Mouse (Mus musculus) brain, adult 2 months (tissue): ENCODE measurements at regions not wholly inside any gene's neighbourhood (a gene's known extent, or its start where the extent isn't known, plus 50 kb on each side); places are given as distances from the start of the nearest gene placed in this dataset.

Source experiments
- DNase-seq: peaks from one replicate; pipeline ENCODE4 v3.0.0; 2011; ENCODE audit warnings: low read depth, low spot score

DNA sequence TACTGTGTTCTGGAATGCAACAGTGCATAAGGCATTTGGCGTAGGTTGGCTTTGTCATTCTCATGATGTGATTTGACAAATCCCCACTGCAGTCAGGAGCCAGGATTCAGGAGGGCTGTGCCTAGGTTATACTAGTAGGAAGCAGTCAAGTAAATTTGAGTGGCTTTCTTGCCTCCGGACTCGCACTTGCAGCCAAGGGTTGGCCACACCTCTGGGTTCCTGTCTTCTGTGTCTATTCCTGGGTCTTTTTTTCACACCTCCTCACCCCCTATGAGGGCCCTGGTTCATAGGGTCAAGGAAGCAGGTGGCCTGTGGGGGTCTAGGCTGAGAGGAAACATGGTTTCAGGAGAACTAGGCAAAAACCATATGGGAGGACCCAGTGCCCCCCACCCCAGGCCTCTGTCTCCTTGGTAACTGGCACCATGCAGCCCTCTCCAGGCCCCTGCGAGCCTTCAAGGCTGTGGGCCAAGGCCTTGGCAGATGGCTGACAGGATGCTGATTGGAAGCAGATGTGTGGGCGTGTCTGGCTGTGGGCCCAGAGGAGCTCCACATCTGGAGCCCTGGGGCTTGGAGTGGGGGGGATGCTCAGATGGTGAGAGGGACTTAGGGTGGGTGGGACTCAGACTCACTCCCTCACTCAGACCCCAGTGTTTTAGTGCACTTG is 195.7 kb downstream of the Rgs3 start:
- peak; percentile 59 for DNase-seq

DNA sequence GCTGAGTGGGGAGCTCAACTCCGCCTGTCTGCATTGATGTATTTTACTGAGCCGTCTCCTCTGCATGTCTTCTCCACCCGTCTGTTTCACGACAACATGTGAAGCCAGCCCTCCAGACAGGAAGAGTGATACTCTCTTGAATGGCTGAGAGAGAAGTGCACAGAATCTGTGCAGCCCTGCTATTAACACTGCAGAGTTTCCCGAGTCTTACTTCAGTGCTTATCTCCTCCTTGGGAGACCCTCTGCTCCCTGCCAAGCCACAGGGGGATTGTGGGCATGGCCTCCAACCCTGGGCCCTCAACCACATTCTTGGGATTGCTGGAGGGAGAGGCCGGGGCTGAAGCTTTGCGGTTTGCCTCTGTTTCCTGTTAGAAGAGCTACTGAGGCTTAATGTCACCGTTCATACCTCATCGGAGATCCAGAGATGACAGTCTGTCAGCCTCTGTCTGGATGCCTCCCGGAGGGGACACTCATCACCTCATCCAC is 197.1 kb downstream of the Rgs3 start:
- no peak for DNase-seq

DNA sequence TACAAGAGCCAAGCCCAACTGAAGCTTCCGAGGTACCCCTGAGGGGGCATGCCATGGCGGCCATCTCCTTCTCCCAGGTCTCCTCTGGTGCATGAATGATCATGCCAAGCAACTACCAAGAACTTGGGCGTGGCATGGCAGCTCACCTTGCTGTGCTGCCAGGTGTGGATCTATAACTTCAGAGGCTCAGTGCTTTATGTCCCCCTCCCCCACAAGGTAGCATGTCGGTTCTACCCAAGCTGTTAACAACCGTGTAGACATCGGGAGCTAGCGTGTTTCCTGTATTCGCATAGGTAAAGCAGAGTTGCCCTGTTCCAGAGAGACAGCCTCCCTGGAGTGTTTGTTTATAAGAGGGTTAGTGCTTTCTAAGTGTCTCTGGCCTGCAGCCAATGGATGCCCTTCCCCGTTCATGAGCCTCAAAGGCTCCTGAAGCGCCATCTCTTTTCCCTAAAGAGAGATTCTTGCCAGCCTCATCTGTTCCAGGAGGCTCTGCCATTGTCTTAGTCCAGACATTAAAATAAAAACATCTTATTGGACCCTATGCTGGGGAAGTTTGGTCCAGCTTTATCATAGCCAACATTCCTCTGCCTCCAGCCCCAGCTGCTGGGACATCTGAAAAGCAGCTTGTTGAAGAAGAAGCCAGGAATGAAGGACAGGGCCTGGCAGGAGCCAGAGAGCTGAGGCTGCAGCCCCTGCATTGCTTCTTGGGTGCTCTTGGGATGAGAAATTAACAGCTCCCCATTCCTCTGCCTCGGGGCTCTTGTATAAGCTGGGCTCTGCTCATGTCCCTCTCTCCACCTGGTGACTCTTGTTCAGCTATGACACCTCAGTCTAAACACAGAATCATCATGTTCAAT is 201.3 kb downstream of the Rgs3 start:
- no peak for DNase-seq

DNA sequence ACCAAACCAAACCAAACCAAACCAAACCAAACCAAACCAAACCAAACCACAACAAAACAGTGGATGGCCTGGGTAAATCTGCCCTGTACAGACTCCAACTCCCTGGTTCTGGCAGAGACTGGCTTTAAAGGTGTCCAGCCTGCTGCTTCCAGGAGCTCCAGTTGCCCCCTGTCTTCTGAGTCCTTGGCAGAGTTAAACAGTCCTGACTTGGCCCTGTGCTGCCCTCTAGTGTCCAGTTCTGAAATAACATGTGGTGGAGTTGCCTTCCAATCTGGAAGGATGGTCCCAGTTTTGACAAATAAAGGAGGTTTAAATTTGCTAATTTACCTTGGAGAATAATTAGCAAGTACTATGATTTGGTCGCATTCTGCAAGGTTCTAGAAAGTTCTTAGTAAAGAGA is 202.0 kb downstream of the Rgs3 start:
- DNase-seq: peak; percentile 89

DNA sequence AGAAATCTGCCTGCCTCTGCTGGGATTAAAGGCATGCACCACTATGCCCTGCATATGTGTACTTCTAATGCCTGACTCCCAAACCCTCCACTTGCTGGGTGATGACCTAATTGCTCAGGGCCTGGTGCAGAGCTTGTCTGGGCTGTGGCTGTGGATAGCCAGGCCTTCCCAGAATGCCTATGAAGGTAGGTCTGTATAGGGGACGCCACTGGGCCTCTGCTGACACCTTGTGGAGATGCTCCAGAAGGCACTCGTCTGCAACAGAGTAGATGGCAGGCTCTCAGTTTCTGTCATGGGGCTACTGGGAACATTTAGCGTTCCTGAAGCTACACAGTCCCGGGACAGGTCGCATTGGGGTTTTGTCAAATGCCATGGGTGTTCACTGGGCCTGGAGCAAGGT is 201.4 kb upstream of the Zfp618 start:
- peak; percentile 92 for DNase-seq

DNA sequence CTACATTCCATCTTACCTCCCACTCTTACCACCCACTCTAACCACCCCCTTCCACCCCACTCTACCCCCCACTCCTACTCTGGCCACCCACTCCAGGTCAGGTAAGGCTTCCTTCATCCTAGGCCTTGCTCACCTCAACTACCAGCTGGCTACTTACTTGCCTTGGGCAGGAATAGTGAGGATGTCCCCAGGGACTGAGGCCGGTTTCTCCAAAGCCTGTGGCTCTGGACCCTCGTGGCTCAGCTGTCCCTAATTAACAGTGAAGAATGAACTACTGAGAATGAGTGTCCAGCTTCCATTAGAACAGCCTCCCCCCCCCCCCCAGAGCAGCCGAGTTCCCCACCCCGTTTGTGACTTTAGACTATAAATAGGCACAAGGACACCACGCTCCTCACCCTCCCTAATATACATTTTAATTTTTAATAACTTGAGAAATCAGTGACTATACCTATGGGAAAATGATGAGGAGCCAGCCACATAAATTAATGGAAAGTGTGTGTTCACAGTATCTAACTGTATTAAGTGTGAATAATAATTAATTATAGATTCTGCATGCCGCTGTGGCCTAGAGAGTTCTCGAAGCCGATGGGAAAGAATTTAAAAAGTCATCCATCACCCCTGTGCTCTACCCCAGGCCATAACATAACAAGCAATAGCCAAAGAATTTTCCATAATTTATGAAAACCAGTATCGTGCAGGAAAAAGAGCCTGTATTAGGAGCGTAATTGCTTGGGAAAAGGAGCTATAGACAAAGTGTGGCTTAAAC is 195.7 kb upstream of the Zfp618 start:
- no peak for DNase-seq

DNA sequence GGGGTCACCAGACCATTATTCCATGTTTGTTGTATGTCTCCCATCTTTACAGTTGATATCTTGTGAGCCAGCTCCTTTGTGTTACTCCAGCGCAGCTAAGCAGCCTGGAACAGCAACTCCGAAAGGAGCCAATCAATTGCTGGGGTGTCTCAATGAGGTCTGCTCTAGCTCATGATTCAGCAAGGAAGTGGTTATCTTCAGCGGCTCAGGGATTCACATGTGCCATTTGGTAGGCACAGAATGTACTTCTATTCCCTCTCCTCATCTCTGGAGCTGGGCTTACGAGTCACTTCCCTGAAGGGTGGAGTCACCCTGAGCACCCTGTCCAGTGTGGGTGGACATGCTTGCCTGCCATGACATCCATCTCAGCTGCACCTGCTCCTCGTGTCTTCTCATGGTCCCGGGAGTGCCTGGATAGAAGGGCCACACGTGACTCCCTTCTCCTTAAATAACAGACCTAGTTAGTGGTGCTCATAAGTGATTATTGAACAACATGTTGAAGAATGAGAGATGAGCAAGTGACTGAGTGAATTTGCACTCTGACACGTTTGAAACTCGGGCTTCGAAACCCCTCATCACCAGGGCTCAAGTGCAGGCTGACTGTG is 190.3 kb upstream of the Zfp618 start:
- DNase-seq: no peak

DNA sequence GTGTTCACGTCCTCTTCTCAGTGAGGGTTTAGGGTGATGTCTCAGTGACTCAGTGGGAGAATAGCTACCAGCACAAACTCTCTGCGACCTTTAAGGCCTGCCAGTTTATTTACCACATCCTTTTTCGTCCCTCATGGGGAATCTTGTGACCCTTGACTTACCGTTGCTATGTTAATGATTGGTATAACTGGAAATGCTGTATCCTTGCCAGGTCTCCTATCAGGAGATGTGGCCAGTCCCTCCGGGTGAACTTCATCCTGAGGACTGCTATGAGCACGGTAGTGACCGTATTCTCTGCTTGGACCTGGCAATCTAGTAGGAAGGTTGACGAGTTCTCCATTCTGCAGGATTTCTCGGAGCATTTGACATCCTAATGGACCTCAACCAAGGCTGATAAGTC is 188.5 kb upstream of the Zfp618 start:
- no peak for DNase-seq

DNA sequence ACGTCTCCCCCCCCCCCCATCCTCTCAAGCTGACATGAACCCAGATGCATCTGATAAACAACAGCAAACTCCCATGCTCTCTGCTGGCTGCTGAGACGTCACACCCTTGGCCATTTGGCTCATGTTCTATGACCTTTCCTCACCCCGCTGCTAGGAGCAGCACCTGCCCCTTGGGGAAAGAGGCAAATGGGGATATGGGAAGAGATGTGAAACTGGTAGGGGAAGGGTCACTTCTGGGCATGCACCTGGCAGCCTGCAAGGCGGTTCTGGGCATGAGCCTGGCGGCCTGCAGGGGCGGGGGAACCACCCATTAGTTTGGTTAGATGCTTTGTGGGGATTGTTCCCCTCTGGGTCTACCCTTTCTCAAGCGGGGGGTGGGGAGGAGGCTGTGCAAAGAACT is 187.9 kb upstream of the Zfp618 start:
- DNase-seq: no peak

DNA sequence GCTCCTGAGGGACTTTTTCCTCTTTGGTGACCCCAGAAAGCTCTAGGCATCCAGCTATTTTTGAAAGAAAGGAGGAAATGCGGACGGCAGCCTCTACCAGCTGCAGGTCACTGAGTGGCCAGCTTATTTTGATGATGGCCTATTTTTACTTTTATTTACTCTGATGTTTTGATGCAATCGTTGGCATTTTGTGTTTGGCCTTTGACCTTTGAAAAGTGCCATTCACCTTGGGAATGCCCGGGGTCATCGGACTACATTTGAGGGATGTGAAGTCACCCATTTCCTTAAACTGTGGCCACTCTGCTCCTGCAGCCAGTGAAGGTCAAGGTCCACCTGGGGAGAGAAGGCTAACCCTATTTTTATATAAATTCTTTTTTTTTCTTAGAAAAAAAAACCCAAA is 186.8 kb upstream of the Zfp618 start:
- no peak for DNase-seq

DNA sequence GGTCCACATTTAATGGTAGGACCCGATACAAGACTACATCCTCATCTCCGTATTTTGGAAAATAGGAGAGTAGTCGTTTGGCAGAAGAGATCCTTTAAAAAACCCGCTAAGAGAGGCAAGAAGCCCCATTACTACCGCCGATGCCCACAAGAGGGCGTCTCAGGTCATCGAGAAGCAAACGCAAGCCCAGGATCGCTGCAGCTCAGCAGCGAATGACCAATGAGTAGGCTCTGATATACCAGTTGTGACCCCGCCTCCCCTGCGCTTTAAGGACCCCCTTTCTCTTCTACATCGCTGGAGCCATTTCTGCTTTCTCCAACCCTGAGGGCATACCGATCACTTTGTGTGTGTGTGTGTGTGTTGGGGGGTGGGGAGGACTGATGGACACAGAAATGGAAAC is 185.0 kb upstream of the Zfp618 start:
- peak; percentile 95 for DNase-seq

DNA sequence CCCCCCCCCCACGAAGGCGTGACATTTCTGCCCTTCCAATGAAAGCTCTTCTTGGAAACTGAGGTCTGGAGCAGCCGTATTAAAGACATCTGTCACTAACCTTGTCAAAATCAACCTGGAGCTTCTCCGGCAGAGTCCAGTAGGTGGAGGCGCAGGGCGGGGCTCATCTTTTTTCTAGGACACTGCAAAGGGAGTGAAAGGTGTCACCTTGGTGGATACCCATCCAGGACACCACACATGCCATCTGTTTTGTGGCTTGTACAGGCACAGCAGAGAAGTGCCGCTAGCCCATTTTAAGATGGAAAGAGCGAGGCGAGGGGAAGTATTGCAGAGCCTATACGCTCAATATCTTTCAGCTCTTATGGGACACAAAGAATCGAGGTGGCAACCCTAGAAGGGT is 184.5 kb upstream of the Zfp618 start:
- DNase-seq: no peak

DNA sequence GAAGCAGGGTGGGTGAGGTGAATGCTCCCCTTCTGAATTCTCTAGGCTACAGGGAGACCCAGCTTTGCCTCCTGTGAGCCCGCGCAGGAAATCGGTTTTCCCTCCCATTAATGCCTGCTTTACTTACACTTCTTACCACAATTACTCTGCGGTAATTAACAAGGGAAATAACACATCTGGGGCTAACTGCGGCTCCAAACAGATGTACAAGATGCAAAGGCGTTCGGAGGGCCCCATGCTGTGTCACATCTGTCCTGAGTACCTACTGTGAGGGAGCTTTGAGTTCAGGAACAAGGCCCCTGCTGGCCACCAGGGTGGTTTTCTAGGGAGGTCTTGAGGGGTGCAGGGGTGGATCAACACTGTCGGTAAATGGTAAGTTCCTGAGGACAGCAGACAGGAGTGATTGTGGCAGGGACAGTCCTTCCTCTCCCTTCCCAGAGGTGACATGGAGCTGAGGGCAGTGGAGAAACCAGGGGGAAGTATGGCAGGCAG is 184.0 kb upstream of the Zfp618 start:
- DNase-seq: no peak

DNA sequence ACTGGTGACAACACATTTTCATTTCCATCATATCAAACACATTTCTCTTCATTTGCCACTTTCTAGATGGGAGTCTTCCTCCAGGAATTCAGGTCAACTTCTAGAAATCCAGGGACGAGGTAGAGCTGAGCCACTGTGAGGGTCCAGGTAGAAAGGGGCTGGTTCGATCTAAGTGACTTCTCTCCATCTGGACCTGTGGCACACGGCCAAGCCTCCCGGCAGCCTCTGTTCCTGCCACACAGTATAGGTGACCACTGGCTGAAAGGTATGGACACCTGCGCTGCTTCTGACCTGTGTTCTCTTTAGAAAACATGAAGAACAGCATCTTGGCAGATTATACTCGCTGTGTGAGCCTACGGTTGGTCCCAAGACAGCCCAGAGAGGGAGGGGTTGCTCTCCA is 179.7 kb upstream of the Zfp618 start:
- no peak for DNase-seq

DNA sequence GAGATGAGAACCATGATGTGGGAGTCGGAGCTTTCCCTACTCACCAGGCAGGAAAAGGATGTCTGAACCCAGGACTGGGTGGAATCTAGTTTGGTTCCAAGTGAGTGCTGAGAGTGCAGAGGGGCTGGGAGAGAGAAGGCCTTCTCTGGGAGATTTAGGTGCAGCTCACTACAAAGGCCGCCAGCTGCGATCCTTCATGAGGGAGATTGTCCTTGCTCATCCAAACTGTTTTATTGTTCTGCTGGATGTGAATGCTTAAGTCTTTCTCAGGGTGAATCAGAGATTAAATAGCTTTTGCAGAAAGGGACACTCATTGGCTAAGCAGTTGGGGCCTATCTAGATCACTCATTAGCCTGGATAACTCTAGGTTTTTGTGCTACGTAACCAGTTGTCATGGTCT is 175.7 kb upstream of the Zfp618 start:
- no peak for DNase-seq

DNA sequence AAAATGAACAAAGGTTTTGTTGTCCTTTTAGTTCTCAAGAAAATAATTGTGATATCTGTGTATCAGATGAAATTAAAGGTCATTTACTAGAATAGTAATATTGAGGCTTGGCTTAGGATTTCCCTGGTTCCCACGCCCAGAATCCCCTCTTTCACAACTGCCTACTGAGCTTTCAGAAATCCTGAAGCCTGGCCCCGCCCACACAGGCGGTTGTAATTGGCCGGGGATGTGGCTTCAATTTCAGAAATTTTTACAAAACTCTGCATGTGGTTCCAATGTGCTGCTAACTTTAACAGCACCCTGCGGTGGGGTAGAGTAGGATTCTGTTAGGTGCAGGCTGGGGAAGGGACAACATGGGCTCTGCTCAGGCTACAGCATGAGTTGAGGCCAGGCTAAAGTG is 171.8 kb upstream of the Zfp618 start:
- no peak for DNase-seq

DNA sequence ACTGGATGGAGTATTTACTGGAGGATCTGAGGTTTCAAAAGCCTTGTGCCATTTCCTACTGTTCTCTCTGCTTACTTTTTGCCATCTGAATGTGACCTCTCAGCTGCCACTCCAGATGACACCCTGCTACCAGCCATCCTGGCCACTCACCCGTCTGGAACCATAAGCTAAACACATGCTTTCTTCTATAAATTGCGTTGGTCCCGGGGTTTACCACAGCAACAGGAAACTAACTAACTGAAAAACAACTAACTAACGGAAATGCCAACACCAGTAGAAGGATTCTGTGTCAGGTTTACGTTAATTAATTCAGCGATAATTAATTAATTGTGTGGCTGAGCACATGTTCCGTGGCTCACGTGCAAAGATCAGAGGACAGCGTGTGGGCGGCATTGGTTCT is 169.8 kb upstream of the Zfp618 start:
- no peak for DNase-seq

DNA sequence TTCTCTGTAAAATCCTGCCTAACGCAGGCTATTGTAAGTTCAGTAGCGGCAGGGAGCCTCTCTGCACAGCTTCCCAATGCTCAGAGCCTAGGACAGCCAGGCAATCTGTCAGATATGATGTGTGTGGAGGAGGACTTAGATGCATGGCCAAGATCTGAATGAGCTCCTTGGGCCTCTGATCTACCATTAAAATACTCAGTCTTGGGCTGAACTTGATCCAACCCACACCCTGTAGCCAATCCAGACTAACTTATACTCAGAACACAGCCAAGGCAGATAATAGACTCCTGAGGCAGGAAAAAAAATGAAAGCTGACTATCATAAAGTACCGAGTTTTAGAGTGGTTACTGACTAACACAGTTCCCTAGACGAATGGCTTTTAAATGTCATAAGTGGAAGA is 165.4 kb upstream of the Zfp618 start:
- no peak for DNase-seq

DNA sequence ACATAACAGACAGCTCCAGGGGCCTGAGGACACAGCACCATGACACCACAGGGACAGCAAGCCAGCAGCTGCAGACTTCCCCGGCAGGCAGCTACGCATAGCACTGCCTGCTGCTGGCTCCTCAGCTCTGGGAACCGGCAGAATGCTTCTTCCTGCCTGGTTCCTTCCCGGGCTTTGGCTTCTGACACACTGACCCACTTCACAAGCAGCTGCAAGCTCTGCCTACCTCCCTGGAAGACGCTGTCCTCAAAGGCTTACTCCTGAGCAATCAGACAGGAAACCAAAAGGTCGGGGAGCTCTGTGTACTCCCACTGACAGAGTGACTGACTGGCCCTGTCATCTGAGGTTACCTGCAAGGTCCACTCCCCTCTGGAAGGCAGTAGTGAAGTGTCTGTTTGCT is 159.5 kb upstream of the Zfp618 start:
- peak; percentile 44 for DNase-seq

DNA sequence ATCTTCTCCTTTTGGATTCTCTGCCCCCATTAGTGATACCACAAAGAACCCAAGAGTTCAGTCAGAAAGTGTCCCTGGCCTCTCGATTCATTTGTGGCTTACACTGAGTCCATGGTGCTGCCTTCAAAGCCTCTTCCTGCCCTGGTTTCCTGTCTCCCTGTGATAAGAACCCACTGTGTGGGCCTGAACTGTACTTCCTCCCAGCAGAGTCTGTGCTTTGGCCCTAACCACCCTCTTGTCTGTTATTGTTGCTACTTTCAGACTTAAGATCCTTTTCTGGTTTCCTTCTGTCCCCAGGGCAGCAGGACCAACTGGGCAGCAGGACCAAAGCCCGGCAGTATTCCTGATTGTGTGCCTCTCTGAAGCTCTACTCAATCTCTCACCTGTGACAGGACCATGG is 158.6 kb upstream of the Zfp618 start:
- no peak for DNase-seq

DNA sequence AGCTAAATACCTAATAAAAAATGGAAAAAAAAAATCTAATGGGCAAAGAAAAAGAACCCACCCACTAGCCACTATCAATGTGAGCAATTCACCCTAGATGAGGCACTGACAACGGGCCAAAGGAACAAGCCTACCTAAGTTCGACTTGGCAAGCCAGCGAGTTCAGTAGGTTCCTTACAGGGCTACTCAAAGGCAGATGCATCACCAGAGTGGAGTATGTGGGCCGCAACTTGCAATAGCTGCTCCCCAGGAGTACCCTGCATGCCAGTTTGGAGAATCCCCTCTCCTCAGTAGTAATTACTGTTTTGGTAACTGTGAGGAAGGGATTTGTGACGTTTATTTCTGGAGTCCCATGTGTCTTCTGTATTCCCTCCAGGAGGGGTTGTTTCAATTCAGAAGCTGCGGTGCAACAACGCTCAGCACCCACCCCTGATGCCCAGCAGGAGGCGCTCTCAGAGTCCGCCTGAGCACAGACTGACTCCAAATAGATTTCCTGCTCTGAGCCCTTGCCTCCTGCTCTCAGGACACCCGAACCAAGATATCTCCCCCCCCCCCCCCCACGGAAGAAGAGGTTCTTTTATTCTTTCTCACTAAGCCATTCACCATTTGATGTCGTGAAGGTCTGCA is 157.3 kb upstream of the Zfp618 start:
- no peak for DNase-seq
